Mouse (Mus musculus) bone marrow macrophage, adult 2 months (primary cell): ENCODE results near the gene Larp1b. TPM values are rescaled to one million over a fixed set of nuclear protein-coding genes. Genes with fewer than 3 reads are reported as not detected.

ENCODE experiments used
- H3K27ac ChIP-seq: 2 replicates; pipeline ENCODE4 v1.5.1; 2012; ENCODE audit warnings: low read depth, low read length; ENCODE audit not compliant: insufficient read depth
- H3K4me1 ChIP-seq: 2 replicates; pipeline ENCODE4 v1.6.1; 2012; ENCODE audit warnings: low read length; ENCODE audit not compliant: control insufficient read depth, insufficient read depth
- H3K4me3 ChIP-seq: 2 replicates; pipeline ENCODE4 v1.5.1; 2012; ENCODE audit warnings: mild to moderate bottlenecking, low read length, moderate library complexity; ENCODE audit not compliant: insufficient read depth
- CTCF ChIP-seq: IDR thresholded peaks from 2 replicates; pipeline ENCODE4 v1.5.1; 2012; ENCODE audit warnings: low read depth, mild to moderate bottlenecking, low read length, moderate library complexity
- POLR2A ChIP-seq: IDR thresholded peaks from 2 replicates; pipeline ENCODE4 v1.6.1; 2012; ENCODE audit warnings: mild to moderate bottlenecking, low read depth, low read length, borderline replicate concordance
- polyA plus RNA-seq: library from polyadenylated mRNA; stranded (reverse); fragments of >200 nt; gene quantifications from 2 replicates; pipeline ENCODE4 v1.2.4, GENCODE M21; 2012; ENCODE audit not compliant: missing spikeins, insufficient read depth, insufficient read length

The Larp1b gene
- polyA plus RNA-seq, 1 experiment = 7.9 TPM

DNA sequence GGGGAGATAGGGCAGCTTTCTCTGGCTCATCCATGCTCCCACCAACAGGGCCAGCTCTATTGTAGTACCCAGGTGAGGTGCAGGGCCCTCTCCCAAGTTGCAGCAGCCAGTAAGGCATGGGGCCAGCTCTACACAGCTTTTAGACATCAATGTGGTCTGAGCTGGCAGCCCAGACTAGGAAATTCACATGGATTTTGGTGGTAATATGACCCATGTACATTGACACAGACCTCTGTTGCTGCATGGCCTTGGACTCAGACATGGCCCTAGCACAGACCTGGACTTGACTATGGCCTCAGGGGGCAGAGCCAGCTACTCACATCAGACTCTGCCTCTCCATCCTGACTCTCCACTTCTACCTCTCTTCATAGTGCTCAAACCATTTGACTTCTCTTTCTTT is 9.2 kb downstream of the Larp1b start:
- no peak for TF ChIP-seq CTCF
- no peak for TF ChIP-seq POLR2A
- Histone ChIP-seq H3K4me1 (peaks cover 2% of the 10 kb centered on the region; the same call in 1 of the 2 replicates), H3K27ac (no peak overlapping the region)

DNA sequence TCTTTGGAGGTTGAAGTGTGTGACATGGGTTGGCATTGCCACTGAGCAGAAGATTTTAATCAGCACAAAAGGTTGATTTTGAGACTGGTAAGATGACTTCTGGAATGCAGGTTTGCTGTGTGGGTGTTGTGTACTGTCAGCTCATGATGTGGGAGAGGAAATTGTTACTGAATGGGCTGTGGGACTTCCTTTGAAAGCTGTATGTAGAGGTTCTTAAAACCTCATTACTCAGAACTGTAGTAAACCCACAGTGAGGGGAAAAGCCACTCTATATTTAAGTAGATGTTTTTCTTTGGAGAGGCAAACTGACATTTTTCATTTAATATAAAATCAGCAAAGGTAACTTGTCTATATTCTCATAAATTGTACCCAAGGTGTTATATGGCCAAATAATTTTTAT is 31.1 kb downstream of the Larp1b start:
- no peak for TF ChIP-seq POLR2A
- no peak for TF ChIP-seq CTCF
- H3K4me1 ChIP-seq = no peaks in the 10 kb centered on the region

More for the DNA sequence above, 9.2 kb downstream of the Larp1b start:
- no peak overlapping the region for H3K4me3 ChIP-seq

DNA sequence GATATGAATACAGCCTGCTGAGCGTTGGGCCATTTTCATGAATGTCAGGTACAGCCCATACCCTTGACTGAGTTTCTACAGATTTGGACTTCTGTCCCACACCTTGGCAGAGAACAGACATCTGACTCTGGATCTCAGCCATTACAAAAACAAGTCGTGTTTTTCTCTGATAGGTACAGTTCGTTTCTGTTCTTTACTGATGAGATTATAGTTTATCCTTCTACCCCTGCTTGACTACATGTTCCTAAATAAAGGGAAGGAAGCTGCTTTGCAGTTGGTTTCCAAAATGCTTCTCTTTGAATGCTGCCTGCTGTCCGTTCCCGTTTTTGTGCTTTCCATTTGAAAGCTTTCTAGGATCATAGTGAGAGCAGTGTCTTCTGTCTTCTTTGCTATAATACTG is 37.9 kb downstream of the Larp1b start:
- Histone ChIP-seq H3K27ac (no peak overlapping the region), H3K4me3 (no peak overlapping the region), H3K4me1 (0 out of 2 replicates have a peak, but pooled peaks cover 2% of the 10 kb centered on the region)
- TF ChIP-seq POLR2A (no peak), CTCF (no peak)

More for the DNA sequence above, 31.1 kb downstream of the Larp1b start:
- no peak overlapping the region for H3K4me3 ChIP-seq
- H3K27ac ChIP-seq = no peak overlapping the region

DNA sequence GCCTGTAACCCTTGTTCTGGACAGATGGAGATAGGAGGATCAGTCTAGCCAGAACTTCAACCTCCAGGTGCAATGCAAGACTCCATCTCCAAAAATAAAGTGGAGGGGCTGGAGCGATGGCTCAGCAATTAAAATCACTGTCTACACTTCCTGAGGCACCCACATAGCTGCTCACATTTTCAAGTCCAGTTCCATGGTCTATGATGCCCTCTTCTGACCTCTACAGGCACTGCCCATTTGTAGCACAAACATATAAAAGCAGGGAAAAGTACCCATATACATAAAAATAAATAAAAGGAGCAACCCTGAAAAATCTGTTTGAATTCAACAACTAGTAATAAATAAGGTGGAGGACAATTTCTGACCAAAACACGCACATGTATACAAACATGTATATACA is 39.1 kb downstream of the Larp1b start:
- Histone ChIP-seq H3K27ac (no peak overlapping the region), H3K4me3 (no peak overlapping the region), H3K4me1 (0 out of 2 replicates have a peak, but pooled peaks cover 2% of the 10 kb centered on the region)
- no peak for TF ChIP-seq CTCF
- no peak for TF ChIP-seq POLR2A

DNA sequence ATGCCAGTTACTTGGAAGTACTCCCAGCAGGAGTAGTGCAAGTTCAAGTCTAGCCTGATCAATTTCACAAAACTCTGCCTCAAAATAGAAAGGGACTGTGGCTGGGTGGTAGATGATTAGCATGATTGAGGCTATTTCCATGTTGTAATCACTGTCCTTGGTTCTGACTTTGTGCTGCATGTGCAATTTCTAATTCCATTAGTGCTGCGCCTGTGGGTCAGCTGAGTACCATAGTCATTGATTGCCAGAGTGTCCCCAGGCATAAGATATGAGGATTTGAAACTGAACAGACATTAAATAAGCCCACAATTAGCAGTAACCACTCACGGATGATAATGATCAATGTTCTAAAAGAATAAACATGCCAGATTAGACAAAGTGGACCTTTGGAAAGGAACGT is 41.9 kb downstream of the Larp1b start:
- no peak overlapping the region for H3K4me3 ChIP-seq
- H3K4me1 ChIP-seq = 0 out of 2 replicates have a peak, but pooled peaks cover 2% of the 10 kb centered on the region
- TF ChIP-seq CTCF (no peak), POLR2A (no peak)
- H3K27ac ChIP-seq = no peak overlapping the region

DNA sequence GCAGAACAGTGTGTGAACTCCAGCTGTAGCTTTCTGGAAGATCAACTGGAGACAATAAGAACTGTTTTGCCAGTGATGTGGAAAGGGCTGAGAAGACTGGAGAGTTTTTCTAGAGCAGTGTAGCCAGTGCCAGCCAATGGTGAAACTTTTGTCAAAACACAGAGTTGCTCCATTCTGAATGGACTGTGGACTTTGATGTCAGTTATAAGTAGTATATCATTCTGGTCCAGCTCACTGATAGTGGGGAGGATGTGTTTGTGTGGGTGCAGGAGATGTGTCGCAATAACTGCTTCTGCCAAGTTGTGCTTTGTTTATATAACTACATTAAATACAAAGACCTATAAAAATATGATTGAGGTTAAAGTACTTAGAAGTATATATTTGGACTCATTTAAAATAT is 45.5 kb downstream of the Larp1b start:
- Histone ChIP-seq H3K4me1 (no peaks in the 10 kb centered on the region), H3K4me3 (no peak overlapping the region), H3K27ac (no peak overlapping the region)
- no peak for TF ChIP-seq POLR2A
- no peak for TF ChIP-seq CTCF

DNA sequence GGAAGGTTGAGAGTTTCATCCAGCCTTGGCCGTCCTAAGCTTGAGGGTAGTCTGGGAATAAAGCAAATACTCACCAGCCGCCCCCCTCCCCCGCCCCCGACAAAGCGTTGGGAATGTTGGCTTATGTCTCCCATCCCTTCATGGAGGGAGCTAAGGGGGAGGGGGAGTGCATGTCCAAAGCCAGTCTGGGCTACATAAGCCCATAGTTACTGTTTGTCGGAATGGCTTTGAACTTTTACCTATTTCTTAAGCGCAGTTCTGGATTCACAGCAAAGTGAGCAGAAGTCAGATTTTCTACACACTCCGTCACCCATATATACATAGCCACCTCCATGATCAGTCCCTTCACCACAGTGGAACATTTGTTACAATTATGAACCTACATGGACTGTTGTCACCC is 59.7 kb downstream of the Larp1b start:
- no peaks in the 10 kb centered on the region for H3K4me1 ChIP-seq
- H3K27ac ChIP-seq = no peak overlapping the region
- TF ChIP-seq POLR2A = no peak
- no peak for TF ChIP-seq CTCF
- no peak overlapping the region for H3K4me3 ChIP-seq

DNA sequence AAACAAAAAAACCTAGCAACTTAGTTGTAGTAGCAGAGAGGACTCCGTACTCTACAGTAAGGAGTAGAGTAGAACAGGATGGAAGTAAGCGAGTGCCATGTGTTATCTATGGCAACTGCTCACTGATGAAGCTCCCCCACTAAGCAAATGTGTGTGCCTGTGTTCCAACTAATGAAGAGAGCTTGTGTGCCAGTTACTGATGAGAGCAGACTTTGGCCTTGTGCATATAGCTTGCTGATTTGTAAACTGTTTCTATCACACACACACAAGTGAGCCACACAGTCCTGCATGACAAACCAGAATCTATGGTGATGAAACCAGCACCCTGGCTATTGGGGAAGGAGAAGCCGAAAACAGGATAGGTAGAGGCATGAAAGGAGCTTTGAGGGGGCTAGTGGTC is 60.4 kb downstream of the Larp1b start:
- TF ChIP-seq POLR2A (no peak), CTCF (no peak)
- Histone ChIP-seq H3K4me1 (no peaks in the 10 kb centered on the region), H3K27ac (no peak overlapping the region), H3K4me3 (no peak overlapping the region)

DNA sequence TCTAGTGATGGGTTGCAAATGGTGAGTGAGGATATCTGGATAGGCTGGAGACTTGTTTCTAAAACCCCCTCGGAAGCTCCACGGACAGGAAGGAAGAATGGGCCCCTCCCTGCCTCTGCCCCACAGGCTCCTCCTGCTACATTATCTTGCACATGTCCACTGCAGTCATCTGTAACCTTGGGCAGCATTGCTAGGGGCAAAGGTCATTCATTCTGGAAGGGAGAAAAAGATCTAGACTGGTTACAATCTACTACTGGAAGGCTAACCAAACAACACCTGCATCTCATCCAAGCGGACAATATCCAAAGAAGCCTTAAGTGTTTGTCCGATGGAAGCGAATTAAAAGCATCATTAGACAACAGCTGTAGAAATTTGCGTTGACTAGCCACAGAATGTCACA is 61.1 kb downstream of the Larp1b start:
- Histone ChIP-seq H3K27ac (no peak overlapping the region), H3K4me1 (no peaks in the 10 kb centered on the region), H3K4me3 (no peak overlapping the region)
- TF ChIP-seq POLR2A (no peak), CTCF (no peak)

DNA sequence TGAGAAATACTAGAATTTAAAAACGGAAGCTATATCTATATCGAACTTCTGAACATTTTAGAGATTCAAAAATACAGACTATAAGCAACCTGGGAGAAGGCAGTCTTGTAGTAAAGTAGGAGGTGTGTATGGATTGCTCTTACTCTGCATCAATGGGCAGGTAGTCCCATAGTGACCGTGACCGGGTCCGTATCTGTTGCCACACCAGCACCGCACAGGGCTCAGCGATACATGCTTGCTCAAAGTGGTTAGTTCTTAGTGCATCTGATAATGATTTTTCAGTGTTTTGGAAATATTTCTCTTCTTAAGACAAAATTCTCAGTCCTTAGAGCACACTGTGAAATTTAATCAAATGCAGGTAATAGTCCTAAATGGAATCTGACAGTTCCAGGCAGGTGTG is 62.8 kb downstream of the Larp1b start:
- no peak overlapping the region for H3K4me3 ChIP-seq
- TF ChIP-seq CTCF = no peak
- no peak for TF ChIP-seq POLR2A

DNA sequence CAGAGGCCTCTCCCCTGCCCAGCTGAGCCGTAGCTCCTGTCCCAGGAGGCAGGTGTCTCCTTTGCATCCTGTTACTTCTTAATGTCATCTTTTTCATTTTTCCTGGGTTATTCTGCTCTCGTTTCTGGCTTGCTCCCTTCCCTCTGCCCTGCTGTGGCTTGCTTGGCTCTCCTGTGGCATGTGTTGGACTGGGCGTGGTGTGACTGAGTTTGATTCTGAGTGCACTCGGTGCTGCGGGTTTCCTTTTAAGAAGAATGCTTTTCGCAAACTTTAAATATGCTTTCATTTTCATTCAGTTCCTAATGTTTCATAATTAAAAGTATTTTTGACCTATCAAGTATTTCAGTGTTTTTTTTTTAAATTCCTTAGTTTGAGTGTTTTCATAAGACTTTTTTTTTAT is 65.3 kb downstream of the Larp1b start:
- TF ChIP-seq POLR2A (no peak), CTCF (no peak)
- H3K4me1 ChIP-seq = no peaks in the 10 kb centered on the region

More for the DNA sequence above, 62.8 kb downstream of the Larp1b start:
- Histone ChIP-seq H3K27ac (no peak overlapping the region), H3K4me1 (no peaks in the 10 kb centered on the region)

More for the DNA sequence above, 65.3 kb downstream of the Larp1b start:
- Histone ChIP-seq H3K27ac (no peak overlapping the region), H3K4me3 (no peak overlapping the region)
